24 mouse cellular contexts compared by ENCODE assay signal in genomic region chr3:139783406-139783805, GRCm38 (mm10).
DNase-seq lines count a peak whose midpoint lies in the region; ATAC-seq and TF ChIP-seq lines count a peak whose summit lies in the region.
"Had no signal": no experiment of that assay in that cellular context is flagged by ENCODE, and none has a peak within 500 bp of the region (broad histone marks: within the 10 kb centered on the region; RNA-seq: fewer than 3 reads in every experiment).

No protein-coding gene starts in this region.

- no peak for ATAC-seq in forebrain, embryonic 14.5 days
- ATAC-seq in midbrain, embryonic 13.5 days, result 0 out of 2 replicates have a peak, but pooled peaks have one; percentile 24
- no peak for ATAC-seq in midbrain, embryonic 15.5 days (replicated peaks)
- no peak for ATAC-seq in liver, embryonic 11.5 days (replicated peaks; ENCODE audit: low FRiP score)
- ATAC-seq: CD4-positive, CD25-positive, alpha-beta regulatory T cell, adult 4 months; forebrain, embryonic 13.5 days had no signal

- TF ChIP-seq CTCF in brain, embryonic 14.5 days (IDR thresholded peaks at IDR 0.05; ENCODE audit: borderline replicate concordance, extremely low read depth, insufficient read depth, insufficient read length), result no peak

- no peak overlapping the region for H3K9ac ChIP-seq in forebrain, embryonic 14.5 days (ENCODE audit: low read length)
- no peak overlapping the region for H3K9ac ChIP-seq in midbrain, embryonic 13.5 days (replicated peaks)
- H3K9ac ChIP-seq in midbrain, embryonic 15.5 days, result no peak overlapping the region
- no peak overlapping the region for H3K9ac ChIP-seq in liver, embryonic 11.5 days (ENCODE audit: low read depth, low read length)
- H3K9ac ChIP-seq: embryonic facial prominence, embryonic 12.5 days; embryonic facial prominence, embryonic 15.5 days; forebrain, embryonic 13.5 days; heart, embryonic 12.5 days; heart, embryonic 15.5 days; hindbrain, embryonic 14.5 days had no signal

- peak; percentile 7 for DNase-seq in forebrain, embryonic 14.5 days (ENCODE audit: low spot score)
- no peak for DNase-seq in forebrain, embryonic 10.5 days (ENCODE audit: extremely low spot score, low spot score)
- peak; percentile 24 for DNase-seq in brain, embryonic 14.5 days (ENCODE audit: low read depth)
- DNase-seq in liver, embryonic 11.5 days (ENCODE audit: low spot score), result no peak
- DNase-seq: adrenal gland, adult 2 months; adrenal gland, postnatal 14 days; cerebellum, adult 11-12 months; cerebellum, adult 8-10 months; cerebellum, postnatal 10 days; cerebellum, postnatal 36 days; gastrocnemius, postnatal 25 days; heart, adult 18-20 months; heart, postnatal 10 days; heart, postnatal 36 days had no signal

- peaks cover 2% of the 10 kb centered on the region; the same call in 1 of the 2 replicates for H3K4me1 ChIP-seq in forebrain, embryonic 14.5 days (ENCODE audit: control insufficient read depth, insufficient read depth, low read length)
- H3K4me1 ChIP-seq in forebrain, embryonic 10.5 days, result peaks cover 16% of the 10 kb centered on the region
- peaks cover 4% of the 10 kb centered on the region for H3K4me1 ChIP-seq in midbrain, embryonic 13.5 days (replicated peaks)
- H3K4me1 ChIP-seq in midbrain, embryonic 15.5 days, result no peaks in the 10 kb centered on the region
- no peaks in the 10 kb centered on the region for H3K4me1 ChIP-seq in liver, embryonic 11.5 days (replicated peaks; ENCODE audit: control insufficient read depth, insufficient read depth, low read length)
- H3K4me1 ChIP-seq: embryonic facial prominence, embryonic 15.5 days; forebrain, embryonic 13.5 days; heart, embryonic 12.5 days; heart, embryonic 15.5 days had no signal

- no peak overlapping the region for H3K4me3 ChIP-seq in forebrain, embryonic 14.5 days (ENCODE audit: low read depth, low read length)
- no peak overlapping the region for H3K4me3 ChIP-seq in forebrain, embryonic 10.5 days
- no peak overlapping the region for H3K4me3 ChIP-seq in midbrain, embryonic 13.5 days (replicated peaks)
- no peak overlapping the region for H3K4me3 ChIP-seq in midbrain, embryonic 15.5 days
- H3K4me3 ChIP-seq in liver, embryonic 11.5 days (ENCODE audit: low read depth, low read length), result no peak overlapping the region
- H3K4me3 ChIP-seq: embryonic facial prominence, embryonic 12.5 days; embryonic facial prominence, embryonic 15.5 days; forebrain, embryonic 13.5 days; heart, embryonic 12.5 days; heart, embryonic 15.5 days; hindbrain, embryonic 10.5 days had no signal

- H3K27me3 ChIP-seq in forebrain, embryonic 14.5 days (replicated peaks; ENCODE audit: control insufficient read depth, insufficient read depth, low read length), result no peaks in the 10 kb centered on the region
- no peaks in the 10 kb centered on the region for H3K27me3 ChIP-seq in forebrain, embryonic 10.5 days (ENCODE audit: poor library complexity, severe bottlenecking)
- no peaks in the 10 kb centered on the region for H3K27me3 ChIP-seq in midbrain, embryonic 13.5 days
- no peaks in the 10 kb centered on the region for H3K27me3 ChIP-seq in midbrain, embryonic 15.5 days (replicated peaks)
- no peaks in the 10 kb centered on the region for H3K27me3 ChIP-seq in liver, embryonic 11.5 days (replicated peaks; ENCODE audit: control insufficient read depth, insufficient read depth, low read length)
- H3K27me3 ChIP-seq: embryonic facial prominence, embryonic 12.5 days; embryonic facial prominence, embryonic 15.5 days; forebrain, embryonic 13.5 days; heart, embryonic 12.5 days; heart, embryonic 15.5 days had no signal

- no peak overlapping the region for H3K4me2 ChIP-seq in forebrain, embryonic 14.5 days (ENCODE audit: low read length)
- no peak overlapping the region for H3K4me2 ChIP-seq in midbrain, embryonic 13.5 days (replicated peaks)
- H3K4me2 ChIP-seq in midbrain, embryonic 15.5 days, result no peak overlapping the region
- H3K4me2 ChIP-seq in liver, embryonic 11.5 days, result no peak overlapping the region
- H3K4me2 ChIP-seq: embryonic facial prominence, embryonic 12.5 days; embryonic facial prominence, embryonic 15.5 days; forebrain, embryonic 13.5 days; heart, embryonic 12.5 days; heart, embryonic 15.5 days; hindbrain, embryonic 14.5 days had no signal

- TF ChIP-seq POLR2A in brain, embryonic 14.5 days (IDR thresholded peaks at IDR 0.05; ENCODE audit: borderline replicate concordance, extremely low read depth, insufficient read depth, insufficient read length, poor library complexity, severe bottlenecking), result no peak

- WGBS in forebrain, embryonic 14.5 days, result 24% methylated on average over 3 of the region's 3 CpGs
- WGBS in forebrain, embryonic 10.5 days, result 39% methylated on average over 3 of the region's 3 CpGs
- whole genome bisulfite sequencing in midbrain, embryonic 13.5 days, result 16% methylated on average over 3 of the region's 3 CpGs
- 30% methylated on average over 3 of the region's 3 CpGs for WGBS in midbrain, embryonic 15.5 days
- WGBS in liver, embryonic 11.5 days, result 72% methylated on average over 3 of the region's 3 CpGs

- H3K27ac ChIP-seq in forebrain, embryonic 14.5 days (ENCODE audit: low read depth, low read length), result no peak overlapping the region
- H3K27ac ChIP-seq in forebrain, embryonic 10.5 days, result no peak overlapping the region
- H3K27ac ChIP-seq in midbrain, embryonic 13.5 days, result no peak overlapping the region
- no peak overlapping the region for H3K27ac ChIP-seq in midbrain, embryonic 15.5 days
- H3K27ac ChIP-seq in liver, embryonic 11.5 days (ENCODE audit: low read depth, low read length), result no peak overlapping the region
- H3K27ac ChIP-seq: embryonic facial prominence, embryonic 12.5 days; embryonic facial prominence, embryonic 15.5 days; forebrain, embryonic 13.5 days; heart, embryonic 15.5 days; hindbrain, embryonic 14.5 days had no signal

- no peaks in the 10 kb centered on the region for H3K36me3 ChIP-seq in forebrain, embryonic 14.5 days (ENCODE audit: control insufficient read depth, insufficient read depth, low read length)
- no peaks in the 10 kb centered on the region for H3K36me3 ChIP-seq in forebrain, embryonic 10.5 days (replicated peaks)
- no peaks in the 10 kb centered on the region for H3K36me3 ChIP-seq in midbrain, embryonic 13.5 days
- H3K36me3 ChIP-seq in midbrain, embryonic 15.5 days (replicated peaks), result no peaks in the 10 kb centered on the region
- H3K36me3 ChIP-seq in liver, embryonic 11.5 days (ENCODE audit: control insufficient read depth, insufficient read depth, low read length), result no peaks in the 10 kb centered on the region
- H3K36me3 ChIP-seq: embryonic facial prominence, embryonic 12.5 days; embryonic facial prominence, embryonic 15.5 days; heart, embryonic 12.5 days; heart, embryonic 15.5 days; hindbrain, embryonic 10.5 days had no signal

- H3K9me3 ChIP-seq in forebrain, embryonic 14.5 days (replicated peaks; ENCODE audit: control insufficient read depth, low read length), result no peaks in the 10 kb centered on the region
- no peaks in the 10 kb centered on the region for H3K9me3 ChIP-seq in forebrain, embryonic 10.5 days
- no peaks in the 10 kb centered on the region for H3K9me3 ChIP-seq in midbrain, embryonic 13.5 days
- no peaks in the 10 kb centered on the region for H3K9me3 ChIP-seq in midbrain, embryonic 15.5 days
- H3K9me3 ChIP-seq in liver, embryonic 11.5 days (ENCODE audit: control insufficient read depth, low read length), result no peaks in the 10 kb centered on the region
- H3K9me3 ChIP-seq: embryonic facial prominence, embryonic 12.5 days; embryonic facial prominence, embryonic 15.5 days; forebrain, embryonic 13.5 days; heart, embryonic 12.5 days; heart, embryonic 15.5 days; hindbrain, embryonic 10.5 days had no signal

Comparison
In these comparisons a context has a peak if more than half of its experiments do, and no peak if none do; other contexts are left out.
1. DNase-seq: peak in forebrain, embryonic 14.5 days (single experiment) and brain, embryonic 14.5 days (single experiment); none in forebrain, embryonic 10.5 days (single experiment) and liver, embryonic 11.5 days (single experiment).